Mouse (Mus musculus) right cerebral cortex, postnatal 14 days (tissue): ENCODE measurements around the gene Olfr1082.
"Not testable (repeated sequence)": the region's sequence is repeated elsewhere in the genome, so short reads cannot be mapped to it uniquely, and the experiment has no call there.

ENCODE experiments used
- DNase-seq: peaks from one replicate; pipeline ENCODE4 v3.0.0; 2022

Gene Olfr1082

GRCm38 (mm10) chr2:86598866-86599265, at the start of gene Olfr1082:
Gene Olfr1082, minus strand, starts transcription at chr2:86598966.
- not testable (repeated sequence) for DNase-seq

GRCm38 (mm10) chr2:86639625-86640024, 40.9 kb upstream of the Olfr1082 start, which contains the start of gene Olfr1084:
Gene Olfr1084, minus strand, starts transcription at chr2:86639725.
- not testable (repeated sequence) for DNase-seq

GRCm38 (mm10) chr2:86558135-86558534, 40.6 kb downstream of the Olfr1082 start, which contains the start of gene Olfr1080:
Gene Olfr1080, minus strand, starts transcription at chr2:86558235.
- DNase-seq, result not testable (repeated sequence)
